ENCODE assay signal across 23 mouse cellular contexts in the genomic region with DNA sequence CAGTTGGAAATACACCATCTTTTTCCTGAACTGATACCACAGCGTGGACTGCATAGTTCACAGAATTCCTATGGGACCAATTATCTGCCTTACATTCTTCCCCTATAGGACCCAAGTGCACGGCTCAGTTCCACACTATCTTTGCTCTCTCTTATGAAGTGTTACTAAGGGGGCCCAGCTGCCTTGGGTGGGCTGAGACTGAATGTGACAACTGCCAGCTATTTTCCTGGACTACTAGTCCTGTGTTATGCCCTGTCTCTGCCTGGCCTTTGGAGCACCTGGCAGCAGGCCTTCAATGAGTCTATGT.
DNase-seq lines count a peak whose midpoint lies in the region; ATAC-seq lines count a peak whose summit lies in the region.
"Had no signal": no experiment of that assay in that cellular context is flagged by ENCODE, and none has a peak within 500 bp of the region (broad histone marks: within the 10 kb centered on the region; RNA-seq: fewer than 3 reads in every experiment).

No protein-coding gene starts in this region.

- 0 out of 2 replicates have a peak, but pooled peaks have one; percentile 50 for ATAC-seq in heart, embryonic 11.5 days (replicated peaks; ENCODE audit: insufficient number of reproducible peaks, low FRiP score, low TSS enrichment)
- ATAC-seq in embryonic facial prominence, embryonic 15.5 days (ENCODE audit: insufficient number of reproducible peaks, low FRiP score, low TSS enrichment, low read depth): peak; percentile 51; the same call in 1 of the 2 replicates

- intact Hi-C loops in heart, postnatal 36 days (cut with DNase I): no loop called here

- H3K4me2 ChIP-seq in heart, embryonic 11.5 days: no peak overlapping the region
- no peak overlapping the region for H3K4me2 ChIP-seq in embryonic facial prominence, embryonic 15.5 days (replicated peaks)
- H3K4me2 ChIP-seq: hindbrain, embryonic 14.5 days; neural tube, embryonic 12.5 days had no signal

- no peaks in the 10 kb centered on the region for H3K27me3 ChIP-seq in heart, embryonic 11.5 days (ENCODE audit: control insufficient read depth, insufficient read depth, low read length)
- H3K27me3 ChIP-seq in embryonic facial prominence, embryonic 15.5 days: no peaks in the 10 kb centered on the region
- H3K27me3 ChIP-seq: CH12.LX; neural tube, embryonic 12.5 days had no signal

- 7% methylated on average over 2 of the region's 2 CpGs for WGBS in heart, embryonic 11.5 days (ENCODE audit: insufficient replicate concordance)
- 36% methylated on average over 2 of the region's 2 CpGs for WGBS in embryonic facial prominence, embryonic 15.5 days

- no peaks in the 10 kb centered on the region for H3K36me3 ChIP-seq in heart, embryonic 11.5 days (ENCODE audit: control insufficient read depth, insufficient read depth, low read length)
- H3K36me3 ChIP-seq in embryonic facial prominence, embryonic 15.5 days: no peaks in the 10 kb centered on the region

- no peak overlapping the region for H3K9ac ChIP-seq in heart, embryonic 11.5 days (ENCODE audit: low read depth, low read length)
- H3K9ac ChIP-seq in embryonic facial prominence, embryonic 15.5 days: no peak overlapping the region
- H3K9ac ChIP-seq: hindbrain, embryonic 14.5 days; neural tube, embryonic 12.5 days had no signal

- DNase-seq in heart, adult 9 months (ENCODE audit: low spot score in 2 of 2): no peak
- DNase-seq in heart, postnatal 4 days: peak; percentile 11
- no peak for DNase-seq in heart, postnatal 36 days
- DNase-seq in lung, postnatal 10 days: peak; percentile 43
- DNase-seq in lung, postnatal 14 days: no peak
- no peak for DNase-seq in cerebellum, adult 11-12 months
- DNase-seq: adrenal gland, postnatal 14 days; cerebellum, adult 11 months; cerebellum, postnatal 36 days; kidney, adult 8-10 months; kidney, postnatal 14 days; layer of hippocampus, postnatal 36 days; liver; right cerebral cortex, adult 18-20 months; thymus, postnatal 36 days had no signal

- H3K27ac ChIP-seq in heart, embryonic 11.5 days (ENCODE audit: low read depth, low read length): 0 out of 2 replicates have a peak overlapping the region, but pooled peaks have one; percentile 24
- H3K27ac ChIP-seq in embryonic facial prominence, embryonic 15.5 days (replicated peaks): no peak overlapping the region
- H3K27ac ChIP-seq: hindbrain, embryonic 14.5 days; macrophage; midbrain, embryonic 10.5 days; neural tube, embryonic 12.5 days had no signal

- peaks cover 19% of the 10 kb centered on the region for H3K4me1 ChIP-seq in heart, embryonic 11.5 days (ENCODE audit: control insufficient read depth, insufficient read depth, low read length)
- H3K4me1 ChIP-seq in embryonic facial prominence, embryonic 15.5 days: peaks cover 34% of the 10 kb centered on the region

- H3K4me3 ChIP-seq in heart, embryonic 11.5 days (ENCODE audit: low read depth, low read length): no peak overlapping the region
- H3K4me3 ChIP-seq in embryonic facial prominence, embryonic 15.5 days (replicated peaks): no peak overlapping the region
- H3K4me3 ChIP-seq: layer of hippocampus, adult 2 months; midbrain, embryonic 10.5 days; neural tube, embryonic 12.5 days had no signal

- no peaks in the 10 kb centered on the region for H3K9me3 ChIP-seq in heart, embryonic 11.5 days (replicated peaks; ENCODE audit: control insufficient read depth, low read length)
- no peaks in the 10 kb centered on the region for H3K9me3 ChIP-seq in embryonic facial prominence, embryonic 15.5 days (replicated peaks)
- H3K9me3 ChIP-seq: midbrain, embryonic 10.5 days; neural tube, embryonic 12.5 days had no signal

Comparison
In these comparisons a context has a peak if more than half of its experiments do, and no peak if none do; other contexts are left out.
1. DNase-seq: peak in heart, postnatal 4 days (single experiment) and lung, postnatal 10 days (single experiment); none in heart, adult 9 months (0 of 2), heart, postnatal 36 days (0 of 2), lung, postnatal 14 days (single experiment) and cerebellum, adult 11-12 months (single experiment).